Mouse (Mus musculus) brain, adult 2 months (tissue): ENCODE data around the gene Ccdc17.

Experiments used
- DNase-seq: peaks from one replicate; pipeline ENCODE4 v3.0.0; 2011; ENCODE audit warnings: low read depth, low spot score

Gene Ccdc17

GRCm38 (mm10) chr4:116644326-116644725, 47.9 kb downstream of the Ccdc17 start:
- DNase-seq, result peak; percentile 85

- DNase-seq, result no peak
These were observed 49.2 kb downstream of the Ccdc17 start for GRCm38 (mm10) chr4:116645624-116646023.

- no peak for DNase-seq
These were observed 53.0 kb downstream of the Ccdc17 start for GRCm38 (mm10) chr4:116649411-116649810.
